Mouse (Mus musculus) ovary, postnatal 10 days (tissue): Measurements from ENCODE around the gene Tas2r115.
"Not testable (repeated sequence)": the region's sequence is repeated elsewhere in the genome, so short reads cannot be mapped to it uniquely, and the experiment has no call there.

ENCODE experiments used
- DNase-seq: peaks from one replicate; pipeline ENCODE4 v3.0.0; 2022; ENCODE audit warnings: low spot score

Gene Tas2r115

GRCm38 (mm10) chr6:132737935-132738334, at the start of gene Tas2r115:
Gene Tas2r115 (minus strand): TSS chr6:132738035.
- no peak for DNase-seq

GRCm38 (mm10) chr6:132778062-132778461, 40.2 kb upstream of the Tas2r115 start, which contains the start of gene Tas2r136:
Gene Tas2r136 (minus strand): TSS chr6:132778162.
- no peak for DNase-seq

GRCm38 (mm10) chr6:132761831-132762230, 24.0 kb upstream of the Tas2r115 start, which contains the start of gene Tas2r102:
Gene Tas2r102 (plus strand): TSS chr6:132762131.
- no peak for DNase-seq

- no peak for DNase-seq
Measured at GRCm38 (mm10) chr6:132754430-132754829, 16.6 kb upstream of the Tas2r115 start, which contains the start of gene Tas2r124. Gene Tas2r124 (plus strand): TSS chr6:132754730.

DNA sequence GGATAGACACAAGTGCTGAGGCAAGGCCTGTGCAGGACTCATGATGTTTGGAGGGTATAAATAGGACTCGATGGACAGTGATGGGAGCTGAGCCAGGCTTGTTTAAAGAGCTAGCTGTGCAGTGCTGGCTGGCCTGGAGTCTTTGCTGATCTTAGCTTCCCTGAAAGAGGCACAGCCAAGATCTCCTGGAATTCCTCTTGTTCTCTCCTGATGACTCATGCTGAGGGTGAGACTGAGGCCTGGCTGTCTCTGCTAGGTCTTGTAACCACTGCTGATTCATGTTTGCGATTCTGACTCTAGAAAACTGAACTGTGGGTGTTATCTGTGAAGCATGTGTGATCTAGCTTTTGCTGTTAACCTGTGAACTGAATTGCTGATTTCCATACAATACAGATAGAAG, 12.4 kb upstream of the Tas2r115 start:
- DNase-seq, result no peak

- no peak for DNase-seq
Measured at GRCm38 (mm10) chr6:132711828-132712227, 26.0 kb downstream of the Tas2r115 start, which contains the start of gene Tas2r122. Gene Tas2r122 (minus strand): TSS chr6:132711928.

DNA sequence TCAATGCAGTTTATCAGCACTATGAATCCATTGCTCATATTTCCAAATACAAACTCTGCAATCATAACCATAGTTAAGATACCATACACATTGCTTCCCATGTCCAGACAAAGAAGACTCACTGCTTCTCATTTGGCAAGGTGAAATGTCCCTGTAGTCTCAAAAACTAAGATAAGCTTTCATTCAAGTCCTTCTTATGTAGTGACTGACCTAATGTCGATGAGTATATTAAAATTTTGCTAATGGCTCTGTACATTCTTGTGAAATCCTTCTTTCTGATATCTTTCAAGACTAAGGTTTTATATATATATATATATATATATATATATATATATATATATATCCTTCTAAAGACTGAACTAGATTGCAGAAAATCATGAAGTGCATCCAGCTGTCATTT, 36.9 kb downstream of the Tas2r115 start, which contains the start of gene Tas2r121:
TSS of gene Tas2r121 (minus strand) at position 101 of the 400 bp plus-strand sequence.
- DNase-seq, result no peak

GRCm38 (mm10) chr6:132691596-132691995, 46.2 kb downstream of the Tas2r115 start:
- not testable (repeated sequence) for DNase-seq
